Mouse (Mus musculus): ENCODE measurements around the gene Nat8l.

Gene Nat8l

GRCm38 (mm10) chr5:34002636-34003035 is 6.9 kb downstream of the Nat8l start:
- no peak for DNase-seq (ENCODE audit: low spot score)

DNA sequence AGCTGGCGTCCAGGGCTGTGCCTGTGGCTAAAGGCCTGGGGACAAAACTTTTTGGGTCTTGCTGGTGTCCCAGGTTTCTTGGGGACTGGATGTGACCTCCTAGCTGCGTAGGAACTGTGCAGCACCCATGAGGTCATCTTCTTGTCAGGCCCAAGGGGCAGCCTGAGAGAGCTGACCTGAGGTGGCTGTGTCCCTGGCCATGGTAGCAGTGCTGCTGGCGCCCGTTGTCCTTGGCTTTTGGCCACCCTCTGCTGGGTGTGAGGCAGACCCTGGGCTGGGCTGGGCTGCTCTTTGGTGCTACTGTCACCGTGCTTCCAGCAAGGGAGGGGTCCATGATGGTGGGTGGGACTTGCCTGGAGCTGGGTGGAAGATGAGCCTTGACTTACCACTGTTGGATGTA is 8.8 kb downstream of the Nat8l start:
- no peak for DNase-seq (ENCODE audit: low spot score)

DNA sequence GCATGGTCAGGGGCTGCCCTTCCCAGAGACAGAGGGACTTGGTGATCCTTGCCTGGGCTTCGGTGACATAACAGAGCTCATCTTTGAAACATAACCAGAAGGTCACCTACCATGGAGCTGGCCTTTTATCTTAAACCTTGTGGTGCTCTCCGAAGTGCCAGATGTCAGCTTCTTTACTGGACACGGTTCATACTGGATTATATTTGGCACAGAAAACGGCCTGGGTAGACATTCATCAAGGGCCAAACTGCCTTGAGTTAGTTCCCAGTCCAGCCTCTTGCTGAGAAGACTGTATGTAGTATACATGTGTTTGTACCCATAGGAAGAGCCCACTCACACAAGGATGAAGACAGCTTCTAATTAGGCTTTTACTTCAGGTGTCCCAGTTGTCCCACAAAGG is 11.0 kb downstream of the Nat8l start:
- no peak for DNase-seq (ENCODE audit: low spot score)

- DNase-seq (ENCODE audit: low spot score) = no peak
These were observed 11.7 kb downstream of the Nat8l start for GRCm38 (mm10) chr5:34007392-34007941.

DNA sequence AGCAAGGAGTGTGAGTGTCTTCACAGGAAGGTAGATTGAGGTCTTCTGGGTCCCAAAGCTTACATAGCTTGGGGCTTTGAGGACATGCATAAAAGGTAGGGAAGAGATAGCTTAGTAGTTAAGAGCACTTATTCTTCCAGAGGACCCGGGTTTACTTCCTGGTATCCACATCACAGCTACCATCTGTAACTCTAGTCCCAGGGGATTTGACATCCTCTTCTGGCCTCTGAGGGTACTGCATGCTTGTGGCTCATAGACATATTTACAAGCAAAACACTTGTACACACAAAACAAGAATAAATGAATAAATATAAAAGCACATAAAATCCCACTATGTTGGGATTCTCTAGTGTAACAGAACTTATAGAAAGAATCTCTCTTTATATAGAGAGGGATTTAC is 18.9 kb downstream of the Nat8l start:
- no peak for DNase-seq (ENCODE audit: low spot score)

DNA sequence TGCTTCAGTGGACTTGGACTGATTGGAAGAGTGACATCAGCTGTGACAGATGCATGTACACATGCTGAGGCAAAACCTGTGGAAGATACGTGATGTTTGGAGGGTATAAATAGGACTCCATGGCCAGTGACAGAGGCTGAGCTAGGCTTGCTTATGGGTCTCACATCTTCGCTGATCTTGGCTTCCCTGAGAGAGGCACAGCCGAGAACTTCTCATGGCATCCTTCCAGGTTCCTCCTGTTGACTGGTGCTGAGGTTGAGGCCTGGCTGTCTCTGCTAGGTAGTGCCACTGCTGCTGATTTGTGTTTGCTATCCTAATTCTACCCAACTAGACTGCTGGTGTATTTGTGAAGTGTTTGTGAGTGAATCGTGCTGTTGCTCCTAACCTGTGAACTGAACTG is 23.2 kb downstream of the Nat8l start:
- no peak for DNase-seq (ENCODE audit: low spot score)

GRCm38 (mm10) chr5:34030101-34030500 is 34.3 kb downstream of the Nat8l start:
- DNase-seq (ENCODE audit: low spot score) = no peak

- DNase-seq (ENCODE audit: low spot score) = no peak
These were observed 35.2 kb downstream of the Nat8l start for GRCm38 (mm10) chr5:34031022-34031421.

- DNase-seq (ENCODE audit: low spot score) = no peak
These were observed 36.7 kb downstream of the Nat8l start for GRCm38 (mm10) chr5:34032520-34032919.

Data from ovary, postnatal 36 days (tissue).